Mouse (Mus musculus): ENCODE data around the gene Praf2.
"Not testable (repeated sequence)": the region's sequence is repeated elsewhere in the genome, so short reads cannot be mapped to it uniquely, and the experiment has no call there.

Praf2 gene

DNA sequence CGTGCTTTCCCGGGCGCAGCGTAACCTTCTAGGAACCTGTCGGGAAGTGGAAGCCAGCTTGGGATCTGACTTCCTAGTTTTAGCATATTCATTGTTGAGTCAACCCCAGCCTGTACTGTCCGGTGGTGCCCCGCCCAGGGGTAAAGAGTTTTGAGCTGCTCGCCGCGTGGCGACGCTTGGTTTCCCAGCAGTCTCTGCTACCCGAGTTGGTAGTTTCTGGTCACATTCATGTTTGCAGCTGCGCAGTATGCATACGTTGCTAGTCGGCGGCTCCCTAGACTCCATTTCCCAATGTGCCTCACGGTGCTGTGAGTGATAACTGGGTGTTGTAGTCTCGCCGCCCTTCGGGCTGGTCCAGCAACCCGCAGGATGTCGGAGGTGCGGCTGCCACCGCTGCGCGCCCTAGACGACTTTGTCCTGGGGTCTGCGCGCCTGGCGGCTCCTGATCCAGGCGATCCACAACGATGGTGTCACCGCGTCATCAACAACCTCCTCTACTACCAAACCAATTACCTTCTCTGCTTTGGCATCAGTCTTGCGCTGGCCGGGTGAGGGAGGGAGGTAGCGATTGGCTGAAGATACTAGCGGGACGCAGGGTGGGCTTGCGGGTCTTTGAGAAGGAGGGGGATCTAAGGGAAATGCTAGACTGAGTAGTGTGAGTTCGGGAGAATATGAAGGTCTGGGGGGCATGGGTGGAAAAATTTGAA, at the start of gene Praf2:
Gene Praf2, plus strand, starts transcription at position 225 of the 707 bp plus-strand sequence.
- peak; percentile 44 for DNase-seq (ENCODE audit: low spot score)

DNA sequence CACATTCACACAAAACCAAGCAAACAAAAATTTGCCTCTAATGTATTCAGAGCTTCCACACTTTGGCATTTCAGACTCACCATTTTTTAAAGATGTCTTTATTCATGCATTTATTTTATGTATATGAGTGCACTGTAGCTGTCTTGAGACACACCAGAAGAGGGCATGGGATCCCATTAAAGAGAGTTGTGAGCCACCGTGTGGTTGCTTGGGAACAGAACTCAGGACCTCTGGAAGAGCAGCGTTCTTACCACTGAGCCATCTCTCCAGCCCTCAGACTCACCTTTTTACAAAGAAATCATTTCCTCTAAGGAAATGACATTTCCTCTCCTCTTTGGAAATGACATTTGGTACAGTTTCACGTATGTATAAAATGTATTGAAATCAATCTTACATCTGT, 49.3 kb upstream of the Praf2 start:
- DNase-seq (ENCODE audit: low spot score), result no peak

DNA sequence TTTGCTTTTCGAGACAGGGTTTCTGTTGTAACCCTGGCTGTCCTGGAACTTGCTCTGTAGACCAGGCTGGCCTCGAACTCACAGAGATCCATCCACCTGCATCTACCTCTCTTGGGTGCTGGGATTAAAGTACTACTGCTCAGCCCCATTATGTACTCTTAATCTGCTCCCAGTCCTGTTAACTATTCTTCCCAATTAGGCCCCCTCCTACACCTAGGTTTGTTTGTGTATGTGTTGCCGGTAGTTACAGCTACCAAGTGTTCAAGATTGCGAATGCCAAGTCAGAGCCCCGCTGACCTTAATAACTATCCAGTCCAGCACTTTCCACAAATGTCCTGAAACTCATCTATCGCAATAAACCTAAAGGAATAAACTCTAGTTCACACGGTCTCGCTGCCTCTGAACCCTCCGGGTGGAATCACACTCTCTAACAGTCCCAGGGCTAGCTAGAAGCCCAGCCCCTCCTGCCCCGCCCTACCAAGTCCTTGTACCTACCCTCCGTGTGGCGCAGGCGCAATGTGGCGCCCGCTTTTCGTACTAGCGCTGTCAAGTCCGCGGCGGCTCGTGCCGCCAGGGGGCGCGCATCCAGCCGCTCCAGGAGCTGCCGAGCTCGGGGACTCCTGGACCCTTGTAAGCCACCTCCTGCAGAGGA, 48.7 kb upstream of the Praf2 start:
- peak; percentile 77 for DNase-seq (ENCODE audit: low spot score)

DNA sequence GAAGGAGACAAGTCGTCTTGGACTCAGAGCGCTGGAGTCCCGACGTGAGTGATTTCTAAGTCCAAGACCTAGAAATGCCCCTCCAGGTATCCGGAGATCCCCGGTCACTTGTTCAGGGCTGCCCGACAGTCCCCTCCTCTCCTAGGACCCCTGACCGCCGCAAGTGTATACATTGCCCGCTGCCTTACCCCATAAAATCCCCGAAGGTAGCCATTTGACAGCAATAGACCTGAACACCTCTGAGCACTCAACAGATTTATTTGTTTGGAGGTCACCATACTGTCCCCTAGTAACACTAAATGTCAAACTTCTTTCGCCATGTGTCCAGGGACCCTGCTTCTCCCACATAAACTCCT, 48.2 kb upstream of the Praf2 start:
- DNase-seq (ENCODE audit: low spot score), result no peak

DNA sequence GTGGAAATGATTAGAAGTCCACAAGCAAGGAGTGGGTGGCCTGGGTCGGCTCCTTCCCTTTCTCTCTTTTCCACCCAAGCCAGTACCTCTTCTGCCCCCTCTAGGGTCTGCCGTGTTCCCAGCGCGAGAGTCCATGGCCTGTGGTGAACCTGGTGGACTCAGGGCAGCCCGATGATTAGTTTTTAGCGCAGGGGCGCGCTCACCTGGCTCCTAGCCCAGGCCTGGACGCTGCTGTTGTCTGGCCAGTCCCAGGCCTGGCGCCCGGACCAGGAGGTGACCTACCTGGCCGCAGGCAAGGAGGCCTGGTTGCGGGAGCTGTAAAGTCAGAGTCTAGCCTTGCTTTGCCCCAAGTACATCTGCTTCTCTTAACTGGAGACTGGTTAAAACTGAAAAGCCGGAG, 47.4 kb upstream of the Praf2 start, which contains the start of gene Magix:
Gene Magix, minus strand, starts transcription at position 388 of the 400 bp plus-strand sequence.
- no peak for DNase-seq (ENCODE audit: low spot score)

DNA sequence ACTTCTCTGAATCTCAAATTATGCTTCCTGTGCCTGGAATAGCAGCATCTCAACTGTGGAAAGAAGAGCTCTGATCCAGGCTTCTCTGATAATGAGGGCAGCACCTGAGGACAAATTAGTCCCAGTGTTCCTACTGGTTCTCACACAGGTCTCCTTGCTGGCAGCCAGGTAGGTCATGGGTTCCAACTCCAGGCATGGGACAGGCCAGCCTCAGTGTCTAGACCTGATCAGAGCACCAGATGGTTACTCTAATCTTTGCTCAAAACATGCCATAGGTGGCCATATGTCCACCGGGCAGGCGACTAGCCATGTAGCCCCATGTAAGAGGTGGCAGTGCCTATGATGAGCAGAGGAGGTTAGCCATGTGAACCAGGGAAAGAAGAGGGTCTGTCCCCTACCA, 39.9 kb upstream of the Praf2 start:
- DNase-seq (ENCODE audit: low spot score), result no peak

DNA sequence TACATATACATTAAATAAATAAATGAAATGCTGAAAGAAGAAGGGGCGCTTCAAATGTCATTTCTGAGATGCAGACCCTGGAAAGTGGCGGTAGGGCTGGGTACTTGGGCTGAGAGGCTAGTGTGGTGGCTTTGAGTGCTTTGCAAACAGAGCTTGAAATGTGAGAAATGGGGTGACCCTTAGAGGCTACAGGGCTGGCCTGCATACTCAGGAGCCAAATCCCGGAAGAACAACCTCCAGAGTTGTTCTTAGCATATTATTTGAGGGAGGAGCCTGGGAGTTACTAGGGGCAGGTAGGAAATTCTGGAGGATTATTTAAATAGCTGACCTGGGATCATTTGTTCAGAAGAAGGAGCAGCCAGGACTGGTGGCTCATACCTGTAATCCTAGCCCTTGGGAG, 37.8 kb upstream of the Praf2 start:
- DNase-seq (ENCODE audit: low spot score), result no peak

DNA sequence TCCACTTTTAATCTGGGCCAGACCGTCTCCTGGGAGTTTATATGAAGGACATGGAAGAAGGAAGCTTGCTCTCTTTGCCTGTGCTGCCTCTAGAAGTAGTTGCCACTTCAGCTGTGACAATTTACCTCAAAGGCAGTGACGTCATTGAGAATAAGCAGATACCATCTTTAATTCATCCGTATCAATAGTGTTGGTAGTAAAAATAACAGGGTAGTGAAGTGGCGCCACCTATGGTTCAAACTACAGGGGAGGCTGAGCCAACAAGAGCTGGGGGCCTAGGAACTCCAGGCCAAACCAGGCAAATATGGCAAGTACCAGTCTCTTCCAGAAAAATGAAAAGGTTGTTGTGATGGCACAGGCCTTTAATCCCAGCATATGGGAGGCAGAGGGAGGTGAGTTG, 35.4 kb upstream of the Praf2 start:
- no peak for DNase-seq (ENCODE audit: low spot score)

DNA sequence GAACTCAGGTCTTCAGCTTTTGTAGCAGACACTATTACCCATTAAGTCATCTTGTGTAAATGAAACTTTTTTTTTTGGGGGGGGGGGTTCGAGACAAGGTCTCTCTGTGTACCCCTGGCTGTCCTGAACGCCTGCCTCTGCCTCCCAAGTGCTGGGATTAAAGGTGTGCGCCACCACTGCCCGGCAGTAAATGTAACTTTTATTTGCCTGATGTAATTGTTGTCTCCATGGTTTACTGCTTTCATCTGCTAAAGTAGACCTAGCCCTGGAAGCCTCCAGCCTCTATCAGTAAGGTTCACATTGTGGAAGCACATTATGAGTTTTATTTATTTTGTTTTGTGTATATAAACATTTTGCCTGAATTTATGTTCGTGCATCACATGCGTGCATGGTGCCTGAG, 31.7 kb upstream of the Praf2 start:
- no peak for DNase-seq (ENCODE audit: low spot score)

DNA sequence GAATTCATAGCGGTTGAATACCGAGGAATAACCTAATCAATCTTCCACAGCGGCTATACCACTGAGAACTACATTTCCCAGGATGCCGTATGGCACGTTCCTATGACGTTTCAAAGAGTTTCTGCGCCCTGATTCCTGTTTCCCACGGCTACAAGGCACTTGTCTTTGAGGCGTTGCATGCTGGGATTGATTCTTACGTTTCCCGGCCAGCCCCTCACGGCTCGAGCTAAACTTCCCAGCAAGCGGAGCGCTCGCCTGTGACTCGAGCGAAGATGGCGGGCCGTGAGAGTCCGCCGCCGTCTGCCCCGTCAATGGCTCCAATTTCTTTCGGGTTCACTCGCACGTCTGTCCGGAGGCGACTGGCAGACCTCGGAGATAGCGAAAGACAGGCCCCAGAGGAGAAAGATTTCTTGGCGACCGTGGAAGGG, 31.3 kb upstream of the Praf2 start, which contains the start of gene Gpkow:
Gene Gpkow, plus strand, starts transcription at position 178 of the 428 bp plus-strand sequence.
- DNase-seq (ENCODE audit: low spot score), result peak; percentile 66

DNA sequence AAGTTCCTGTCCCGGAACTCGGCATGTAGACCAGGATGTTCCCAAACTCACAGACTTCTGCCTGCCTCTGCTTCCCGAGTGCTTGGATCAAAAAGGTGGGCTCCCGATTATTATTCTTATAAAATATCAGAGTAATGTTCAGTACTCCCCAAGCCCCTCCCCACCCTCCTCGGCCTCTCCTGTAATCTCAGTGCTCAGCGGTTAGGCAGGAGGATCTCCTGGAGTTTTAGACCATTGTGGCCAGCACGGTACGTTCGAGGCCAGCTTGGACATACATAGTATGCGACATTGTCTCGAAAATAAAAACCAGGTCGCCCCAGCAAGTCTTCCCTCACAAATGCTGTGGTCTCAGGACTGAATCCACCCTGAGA, 14.5 kb upstream of the Praf2 start:
- not testable (repeated sequence) for DNase-seq (ENCODE audit: low spot score)

DNA sequence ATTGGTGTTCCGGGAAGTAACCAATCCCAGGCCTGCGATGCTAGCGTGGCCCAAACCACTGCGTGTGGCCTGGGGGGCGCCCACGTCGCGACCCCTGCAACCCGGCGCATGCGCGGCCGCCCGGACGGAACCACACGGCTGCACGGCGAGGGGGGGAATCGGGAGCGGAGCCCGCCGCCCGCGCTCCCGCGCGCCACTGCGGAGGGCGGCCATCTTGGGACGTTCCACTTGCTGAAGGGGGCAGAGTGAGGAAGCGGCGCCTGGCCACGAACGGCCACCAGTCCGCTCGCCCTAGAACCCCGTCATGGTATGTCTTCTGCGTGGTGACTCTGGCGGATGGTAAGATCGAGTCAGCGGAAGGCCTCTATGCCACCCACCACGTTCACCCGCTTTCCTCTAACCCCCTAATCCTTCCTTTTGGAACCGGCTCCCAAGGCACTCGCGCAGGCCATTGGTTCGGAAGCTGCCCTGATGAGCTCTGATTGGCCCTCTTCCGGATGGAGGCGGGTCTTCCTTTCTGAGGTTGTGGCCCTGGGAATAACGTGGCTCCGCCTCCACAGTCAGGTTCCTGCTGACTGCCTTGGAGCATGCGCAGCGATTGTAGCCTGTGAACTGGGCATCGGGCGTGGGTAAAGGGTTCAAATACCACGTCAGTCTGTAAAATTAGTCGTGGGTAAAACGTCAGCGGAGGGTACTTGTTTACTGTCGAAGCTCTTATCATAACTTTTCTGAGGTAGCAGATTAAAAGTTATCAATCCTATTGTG, 13.9 kb upstream of the Praf2 start, which contains the start of gene Wdr45:
Gene Wdr45, plus strand, starts transcription at position 199 of the 765 bp plus-strand sequence.
- peak; percentile 84 for DNase-seq (ENCODE audit: low spot score)

DNA sequence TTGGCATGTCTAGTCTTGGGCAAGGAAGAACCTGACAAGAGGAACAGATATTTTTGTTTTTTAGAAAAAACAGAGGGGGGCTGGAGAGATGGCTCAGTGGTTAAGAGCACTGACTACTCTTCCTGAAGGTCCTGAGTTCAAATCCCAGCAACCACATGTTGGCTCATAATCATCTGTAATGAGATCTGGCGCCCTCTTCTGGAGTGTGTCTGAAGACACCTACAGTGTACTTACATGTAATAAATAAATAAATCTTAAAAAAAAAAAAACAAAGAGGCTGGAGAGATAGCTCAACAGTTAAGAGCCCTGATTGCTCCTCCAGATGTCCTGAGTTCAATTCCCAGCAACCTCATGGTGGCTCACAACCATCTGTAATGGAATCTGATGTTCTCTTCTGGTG, 12.2 kb upstream of the Praf2 start:
- DNase-seq (ENCODE audit: low spot score), result not testable (repeated sequence)

DNA sequence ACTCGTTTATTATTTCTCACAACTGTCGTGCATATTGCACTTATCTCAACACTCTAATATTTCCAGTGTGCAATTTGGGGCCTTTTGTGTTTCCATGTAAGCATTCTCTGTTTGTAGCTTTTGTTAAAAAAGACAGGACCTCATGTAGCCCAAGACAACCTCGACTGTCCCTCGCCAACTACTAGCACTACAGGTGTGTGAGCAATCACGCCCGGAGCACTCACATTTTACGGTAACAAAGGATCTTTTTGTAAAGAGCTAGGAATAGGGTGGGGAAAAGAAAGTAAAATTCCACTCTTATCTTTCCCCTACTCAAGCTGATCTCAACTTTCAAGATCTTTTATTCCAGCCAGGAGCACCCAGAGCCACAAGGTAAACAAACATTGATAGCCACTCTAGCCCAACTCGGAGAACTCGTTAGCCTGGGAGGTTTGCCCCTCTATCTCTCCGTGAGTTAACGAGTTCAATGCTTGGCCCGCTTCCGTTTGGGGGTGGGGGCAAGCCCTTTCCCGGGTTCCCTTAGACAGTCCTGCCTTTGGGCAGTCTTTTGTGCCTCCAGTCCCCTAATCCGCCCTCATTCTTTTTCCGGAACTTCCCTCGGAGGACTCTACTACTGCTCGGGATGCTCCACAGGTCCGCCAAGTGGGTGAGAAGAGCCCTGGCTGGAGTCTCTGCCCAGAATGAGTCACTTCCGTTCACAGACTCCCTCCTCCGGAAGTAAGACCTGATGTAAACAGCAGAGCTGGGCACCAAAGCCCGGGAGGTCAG, 6.5 kb upstream of the Praf2 start, which contains the start of gene Gm45208:
Gene Gm45208, plus strand, starts transcription at position 732 of the 768 bp plus-strand sequence.
- DNase-seq (ENCODE audit: low spot score), result peak; percentile 76

DNA sequence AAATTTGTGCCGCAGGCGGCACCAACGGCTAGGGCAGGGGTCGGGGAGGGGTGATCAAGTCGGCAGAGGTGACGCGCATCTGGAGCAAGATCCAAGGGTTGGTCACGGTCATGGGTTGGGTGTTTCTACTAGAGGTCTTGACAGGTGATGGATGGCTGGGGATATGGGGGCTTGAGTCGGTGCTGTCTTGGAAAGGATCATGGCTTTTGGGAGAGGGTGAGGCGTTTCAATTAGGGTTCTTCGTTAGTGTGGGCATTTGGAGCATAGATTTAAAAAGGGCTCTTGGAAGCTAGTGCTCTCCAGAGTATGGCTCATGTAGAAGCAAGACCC, 6.0 kb upstream of the Praf2 start:
- DNase-seq (ENCODE audit: low spot score), result no peak

DNA sequence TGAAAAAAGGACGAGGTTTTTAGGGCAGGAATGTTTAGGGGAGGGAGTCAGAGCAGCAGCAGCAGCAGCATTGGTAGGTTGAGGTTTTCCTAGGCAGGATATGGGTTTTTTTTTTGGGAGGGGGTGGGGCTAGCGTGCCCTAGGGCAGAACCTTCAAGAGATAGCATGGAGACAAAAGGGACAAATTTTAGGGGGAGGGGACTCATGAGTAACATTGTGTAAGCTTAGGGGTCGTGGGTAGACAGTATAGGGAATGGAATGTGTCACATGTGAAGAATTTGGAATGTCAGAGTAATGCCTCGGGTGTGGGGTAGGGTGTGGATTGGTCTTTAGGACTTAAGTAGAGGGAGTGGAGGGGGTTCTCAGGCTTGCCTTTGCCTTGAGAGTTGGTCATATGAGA, 5.5 kb upstream of the Praf2 start:
- DNase-seq (ENCODE audit: low spot score), result no peak

DNA sequence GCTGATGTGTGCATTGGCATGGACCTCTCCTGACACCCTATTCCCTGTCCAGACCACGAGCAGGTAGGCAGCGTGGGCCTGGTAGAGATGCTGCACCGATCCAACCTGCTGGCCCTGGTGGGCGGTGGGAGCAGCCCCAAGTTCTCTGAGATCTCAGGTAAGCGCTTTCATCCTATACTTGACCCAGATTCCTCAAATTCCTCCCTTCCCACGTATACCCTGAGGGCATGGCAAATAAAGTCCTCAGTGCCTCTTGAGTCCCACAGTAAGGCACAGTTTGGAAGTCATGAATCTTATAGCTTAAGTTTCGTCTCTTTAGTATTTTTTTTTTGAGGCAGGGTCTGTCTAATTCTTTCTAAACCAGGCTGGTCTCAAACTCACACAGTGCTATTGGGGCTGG, 4.1 kb upstream of the Praf2 start:
- DNase-seq (ENCODE audit: low spot score), result no peak

DNA sequence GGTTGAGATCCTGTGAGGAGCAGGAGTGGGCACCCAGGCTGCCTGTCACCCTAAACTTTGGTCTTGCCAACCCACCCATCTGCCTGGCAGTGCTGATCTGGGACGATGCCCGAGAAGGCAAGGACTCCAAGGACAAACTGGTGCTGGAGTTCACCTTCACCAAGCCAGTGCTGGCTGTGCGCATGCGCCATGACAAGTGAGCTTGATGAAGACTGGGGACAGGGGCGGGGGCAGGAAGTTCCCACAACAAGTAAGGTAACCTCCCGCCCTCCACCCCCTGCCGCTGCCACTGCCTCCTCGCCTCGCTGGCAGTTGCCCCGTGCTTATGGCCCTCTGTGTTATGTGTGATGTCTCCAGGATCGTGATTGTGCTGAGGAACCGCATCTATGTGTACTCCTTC, 2.4 kb upstream of the Praf2 start:
- no peak for DNase-seq (ENCODE audit: low spot score)

DNA sequence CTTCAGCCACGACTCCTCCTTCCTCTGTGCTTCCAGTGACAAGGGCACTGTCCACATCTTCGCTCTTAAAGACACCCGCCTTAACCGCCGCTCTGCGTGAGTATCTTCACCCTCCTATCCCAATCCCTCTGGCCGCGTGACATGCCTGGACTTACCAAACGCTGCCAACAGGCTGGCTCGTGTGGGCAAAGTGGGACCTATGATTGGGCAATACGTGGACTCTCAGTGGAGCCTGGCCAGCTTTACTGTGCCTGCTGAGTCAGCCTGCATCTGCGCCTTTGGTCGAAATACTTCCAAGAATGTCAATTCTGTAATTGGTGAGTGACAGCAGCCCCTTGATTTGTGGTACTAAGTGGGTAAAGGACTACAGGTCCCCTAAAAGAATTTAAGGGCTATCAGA, 1.1 kb upstream of the Praf2 start:
- no peak for DNase-seq (ENCODE audit: low spot score)

DNA sequence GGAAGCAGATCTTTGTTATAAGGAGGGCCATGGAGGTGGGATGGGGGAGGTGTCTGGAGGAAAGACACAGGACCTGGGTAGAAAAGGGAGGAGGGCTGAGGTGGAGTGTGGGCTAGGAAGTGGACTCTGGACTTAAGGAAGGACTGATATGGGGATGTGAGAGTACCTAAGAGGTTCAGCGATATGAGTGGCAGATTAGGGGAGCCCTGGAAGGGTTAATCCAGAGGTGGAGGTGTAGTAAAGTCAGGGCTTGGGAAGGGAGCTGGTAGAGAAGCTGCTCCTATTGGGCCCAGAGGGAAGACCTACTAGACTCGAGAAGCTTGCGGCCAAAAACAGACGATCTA, 655 bp downstream of the Praf2 start:
- DNase-seq (ENCODE audit: low spot score), result no peak

DNA sequence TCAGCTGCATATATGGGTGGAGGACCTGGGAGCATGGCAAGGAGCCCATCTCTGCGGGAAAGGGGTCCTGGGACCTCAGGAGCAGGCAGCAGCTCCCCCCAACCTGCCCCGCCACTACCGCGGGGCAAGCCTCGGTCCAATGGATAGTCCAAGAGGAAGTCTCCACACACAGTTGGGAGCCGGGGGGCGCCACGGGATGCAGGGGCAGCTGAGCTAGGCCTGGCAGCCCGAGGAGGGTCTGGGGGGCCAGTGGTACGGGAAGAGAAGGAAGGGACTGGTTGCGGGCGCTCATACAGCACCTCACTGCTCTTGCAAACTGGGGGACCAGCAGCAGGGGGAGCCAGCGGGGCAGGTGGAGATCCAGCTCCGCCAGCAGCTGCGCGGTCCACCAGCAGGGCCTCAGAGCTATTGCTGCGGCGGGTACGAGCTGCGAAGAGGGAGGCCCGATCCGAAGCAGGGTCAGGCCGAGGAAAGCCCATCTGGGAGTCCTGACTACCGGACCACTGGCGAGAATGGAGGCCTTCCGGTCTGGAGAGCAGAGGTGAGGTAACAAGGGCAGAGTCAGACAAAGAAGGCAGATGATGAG, 5.4 kb downstream of the Praf2 start:
- DNase-seq (ENCODE audit: low spot score), result peak; percentile 66

Data from spleen, adult 12 weeks (tissue).